Mouse (Mus musculus) hematopoietic multipotent progenitor cell, adult 10-12 weeks (in vitro differentiated cells): ENCODE results near the gene Obox1. TPM values are rescaled to one million over a fixed set of nuclear protein-coding genes. Genes with fewer than 3 reads are reported as not detected.

Experiments used
- polyA plus RNA-seq: library from polyadenylated mRNA; stranded (reverse); fragments of >175 nt; gene quantifications from 2 replicates; pipeline ENCODE4 v1.2.3, GENCODE M21; 2012; ENCODE audit warnings: low replicate concordance

Obox1 gene
- not detected in 2 replicates for polyA plus RNA-seq

GRCm38 (mm10) chr7:15388421-15388998, at the start of gene Obox1, which contains the start of gene Obox2:
Gene Obox1, plus strand, starts transcription at chr7:15388948.
Gene Obox2, plus strand, starts transcription at chr7:15388721.

Other genes starting within 250 kb of the Obox1 start
- gene Obox2, start 227 bp upstream of the Obox1 start, polyA plus RNA-seq: not detected in 2 replicates